Mouse (Mus musculus) liver, embryonic 14.5 days (tissue): ENCODE measurements around the gene Arhgef33.

Source experiments
- CTCF ChIP-seq: IDR thresholded peaks from 2 replicates; pipeline ENCODE4 v1.5.1; 2016; ENCODE audit warnings: antibody characterized with exemption, low read depth, control low read depth
- EP300 ChIP-seq: IDR thresholded peaks from 2 replicates; pipeline ENCODE4 v1.6.1; 2016; ENCODE audit warnings: antibody characterized with exemption, low read depth

DNA sequence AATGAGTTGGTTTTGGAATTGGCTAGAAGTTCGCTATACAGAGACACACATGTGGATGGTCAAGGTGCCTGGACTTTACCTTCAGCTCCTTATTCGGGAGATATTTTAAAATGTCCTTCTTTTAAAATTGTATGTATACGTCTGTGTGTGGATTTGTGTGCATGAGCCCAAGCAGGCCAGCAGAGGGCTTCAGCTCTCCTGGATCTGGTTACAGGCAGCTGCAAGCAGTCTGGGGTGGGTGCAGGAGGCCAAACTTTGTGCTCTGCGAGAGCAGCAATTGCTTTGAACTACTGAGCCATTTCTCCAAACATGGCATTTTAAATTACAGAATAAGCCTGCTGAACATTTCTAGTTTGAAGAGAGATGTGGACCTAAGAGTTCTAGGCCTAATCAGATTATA is 38.1 kb downstream of the Arhgef33 start:
- TF ChIP-seq CTCF, result peak; percentile 36
- TF ChIP-seq EP300, result no peak
